Mouse (Mus musculus) thymus, postnatal 0 days (tissue): ENCODE data around the gene Nfix. TPM values are rescaled to one million over a fixed set of nuclear protein-coding genes. Genes with fewer than 3 reads are reported as not detected.
A peak's percentile ranks its signal among the peaks of the same experiment; 100 is the strongest.

Experiments used
- DNase-seq: peaks from one replicate; pipeline ENCODE4 v3.0.0-alpha.2; 2015; ENCODE audit warnings: low spot score
- polyA plus RNA-seq: library from polyadenylated mRNA; unstranded; fragments of >200 nt; fragmentation: Nextera tagmentation; extraction: Ambion mirVana; gene quantifications from 2 replicates; pipeline ENCODE4 v1.2.1, GENCODE M21; 2015

The Nfix gene
- polyA plus RNA-seq, 1 experiment from 2014 or later: 11.7 TPM

- DNase-seq: no peak
These were observed 31.6 kb downstream of the Nfix start for GRCm38 (mm10) chr8:84768343-84769095.

GRCm38 (mm10) chr8:84767221-84767620 lies 32.9 kb downstream of the Nfix start:
- no peak for DNase-seq

- DNase-seq: no peak
These were observed 33.7 kb downstream of the Nfix start for GRCm38 (mm10) chr8:84766422-84766821.

GRCm38 (mm10) chr8:84765629-84766028 lies 34.5 kb downstream of the Nfix start:
- no peak for DNase-seq

GRCm38 (mm10) chr8:84764870-84765495 lies 35.2 kb downstream of the Nfix start:
- DNase-seq: no peak

GRCm38 (mm10) chr8:84764100-84764499 lies 36.0 kb downstream of the Nfix start:
- DNase-seq: no peak

GRCm38 (mm10) chr8:84760901-84761300 lies 39.2 kb downstream of the Nfix start:
- DNase-seq: no peak

- no peak for DNase-seq
These were observed 39.7 kb downstream of the Nfix start for GRCm38 (mm10) chr8:84760405-84760805.

GRCm38 (mm10) chr8:84759718-84760117 lies 40.4 kb downstream of the Nfix start:
- no peak for DNase-seq

GRCm38 (mm10) chr8:84759126-84759525 lies 41.0 kb downstream of the Nfix start:
- DNase-seq: no peak

- no peak for DNase-seq
These were observed 41.8 kb downstream of the Nfix start for GRCm38 (mm10) chr8:84758308-84758707.

GRCm38 (mm10) chr8:84757501-84757900 lies 42.6 kb downstream of the Nfix start:
- DNase-seq: no peak

- no peak for DNase-seq
These were observed 47.2 kb downstream of the Nfix start for GRCm38 (mm10) chr8:84752734-84753582.

- DNase-seq: no peak
These were observed 50.6 kb downstream of the Nfix start for GRCm38 (mm10) chr8:84749519-84749918.

GRCm38 (mm10) chr8:84745032-84745925 lies 54.9 kb downstream of the Nfix start:
- peak; percentile 46 for DNase-seq

- DNase-seq: no peak
These were observed 56.4 kb downstream of the Nfix start for GRCm38 (mm10) chr8:84743517-84744420.

- DNase-seq: no peak
These were observed 57.1 kb downstream of the Nfix start for GRCm38 (mm10) chr8:84743054-84743415.

GRCm38 (mm10) chr8:84742171-84743053 lies 57.7 kb downstream of the Nfix start:
- no peak for DNase-seq
